Mouse (Mus musculus): ENCODE measurements around the gene Syt7.
A peak's percentile ranks its signal among the peaks of the same experiment; 100 is the strongest.

The Syt7 gene

DNA sequence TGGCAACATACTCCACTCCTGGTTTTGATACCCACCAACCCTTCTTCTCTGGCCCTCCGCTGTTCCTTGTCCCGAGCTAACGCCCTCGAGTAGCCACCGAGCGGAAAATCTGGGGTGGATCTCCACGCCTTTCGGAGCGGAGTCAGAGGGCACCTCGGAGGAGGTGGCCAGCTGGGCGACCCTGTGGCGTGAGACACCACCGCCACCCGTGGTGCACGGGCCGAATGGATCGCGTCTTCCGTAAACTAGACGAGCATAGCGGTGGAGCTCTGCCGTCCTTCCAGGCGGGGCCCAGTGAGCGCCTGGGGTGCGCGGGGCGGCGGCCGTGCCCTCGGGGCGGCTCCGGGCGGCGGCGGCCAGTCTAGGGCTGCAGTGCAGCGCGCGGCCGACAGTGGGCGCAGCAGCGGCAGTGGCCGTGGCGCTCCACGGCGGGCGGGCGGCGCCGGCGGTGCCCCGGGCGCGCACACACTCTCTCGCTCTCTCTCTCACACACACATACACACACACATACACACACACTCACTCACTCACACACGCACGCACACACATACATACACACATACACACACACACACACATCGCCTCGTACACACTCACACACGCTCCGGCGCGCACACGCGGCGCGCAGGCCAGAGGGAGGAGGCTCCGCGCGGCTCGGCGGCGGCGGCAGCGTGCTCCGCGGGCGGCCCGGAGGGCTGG, at the start of gene Syt7:
Gene Syt7, plus strand, starts transcription at position 476 of the 699 bp plus-strand sequence.
- peak; percentile 92 for DNase-seq

GRCm38 (mm10) chr19:10339271-10339670, 49.6 kb upstream of the Syt7 start:
- no peak for DNase-seq

DNA sequence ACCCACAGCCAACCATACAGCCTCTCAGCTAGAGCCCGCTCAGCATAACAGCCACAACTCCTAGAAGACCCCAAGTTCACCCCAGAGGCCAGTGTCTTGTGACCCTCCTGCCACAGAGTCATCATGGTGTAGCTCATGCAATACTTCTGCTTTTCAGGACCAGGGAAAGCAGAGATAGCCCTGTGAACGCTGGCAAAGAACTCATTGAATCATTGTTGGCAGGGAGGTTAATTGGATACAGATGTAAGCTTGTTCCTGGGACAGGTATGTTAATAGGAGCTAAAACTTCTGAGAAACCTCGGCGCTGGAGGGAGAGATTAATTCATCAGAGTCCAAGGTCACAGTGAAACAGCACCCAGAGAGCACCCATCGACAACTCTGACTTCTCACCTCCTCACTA, 48.2 kb upstream of the Syt7 start:
- no peak for DNase-seq

GRCm38 (mm10) chr19:10341152-10341551, 47.7 kb upstream of the Syt7 start:
- peak; percentile 29 for DNase-seq

DNA sequence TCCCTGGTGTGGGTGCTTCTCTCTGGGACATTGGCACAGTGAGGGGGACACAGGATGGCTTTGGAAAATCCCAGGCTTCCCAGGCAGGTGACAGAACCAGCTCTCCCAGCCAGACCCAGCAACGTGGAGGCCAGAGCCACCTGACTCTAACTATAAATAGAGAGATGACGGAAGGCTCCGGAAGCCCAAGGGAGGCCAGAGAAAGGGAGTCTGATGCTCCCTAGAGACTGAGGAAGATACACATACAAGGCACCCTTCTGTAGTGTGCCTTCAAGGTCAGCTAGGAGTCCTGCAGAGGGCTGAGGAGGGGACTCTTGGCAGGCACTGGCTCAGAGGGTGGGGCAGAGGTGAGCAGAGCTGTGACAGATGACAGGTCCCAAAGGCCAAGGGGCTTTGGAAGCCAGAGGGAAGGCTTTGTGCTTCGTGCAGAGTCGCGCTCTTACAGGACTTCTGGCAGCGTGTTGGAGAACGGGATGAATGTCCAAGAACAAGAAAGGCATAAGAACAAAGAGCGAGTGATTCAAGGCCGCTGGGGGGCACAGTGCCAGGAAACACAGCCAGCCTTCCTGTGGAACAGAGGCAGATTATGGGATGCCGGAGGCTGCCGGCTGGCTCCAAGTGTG, 47.0 kb upstream of the Syt7 start:
- DNase-seq = peak; percentile 59

- no peak for DNase-seq
Observed at GRCm38 (mm10) chr19:10343866-10344265, 45.0 kb upstream of the Syt7 start.

- no peak for DNase-seq
Observed at GRCm38 (mm10) chr19:10345696-10346095, 43.2 kb upstream of the Syt7 start.

DNA sequence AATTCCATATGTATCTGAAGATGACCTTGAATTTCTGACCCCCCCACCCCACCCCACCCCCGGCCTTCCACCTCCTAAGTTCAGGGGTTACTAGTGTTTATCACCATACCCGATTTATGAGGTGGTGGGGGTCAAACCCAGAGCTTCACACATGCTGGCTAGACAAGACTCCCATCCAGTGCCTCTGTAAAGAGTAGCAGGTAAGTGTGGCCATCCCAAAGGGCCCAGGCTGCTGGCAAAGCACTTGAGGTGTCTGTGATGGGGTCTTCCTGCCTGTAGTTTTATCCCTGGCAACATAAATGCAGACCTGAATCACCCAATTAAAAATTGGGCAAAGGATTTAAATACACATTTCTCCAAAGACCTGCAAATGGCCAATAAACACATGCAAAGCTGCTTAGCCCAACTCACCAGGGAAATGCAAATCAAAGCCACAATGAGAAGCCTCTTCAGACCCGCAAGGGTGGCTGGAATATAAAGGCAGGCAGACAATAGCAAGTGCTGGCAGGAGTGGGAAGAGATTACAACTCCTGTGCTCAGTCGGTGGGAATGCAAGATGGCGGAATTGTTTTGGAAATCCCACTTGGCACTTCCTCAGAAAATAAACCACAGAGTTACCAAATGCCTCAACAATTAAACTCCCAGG, 41.1 kb upstream of the Syt7 start:
- no peak for DNase-seq

DNA sequence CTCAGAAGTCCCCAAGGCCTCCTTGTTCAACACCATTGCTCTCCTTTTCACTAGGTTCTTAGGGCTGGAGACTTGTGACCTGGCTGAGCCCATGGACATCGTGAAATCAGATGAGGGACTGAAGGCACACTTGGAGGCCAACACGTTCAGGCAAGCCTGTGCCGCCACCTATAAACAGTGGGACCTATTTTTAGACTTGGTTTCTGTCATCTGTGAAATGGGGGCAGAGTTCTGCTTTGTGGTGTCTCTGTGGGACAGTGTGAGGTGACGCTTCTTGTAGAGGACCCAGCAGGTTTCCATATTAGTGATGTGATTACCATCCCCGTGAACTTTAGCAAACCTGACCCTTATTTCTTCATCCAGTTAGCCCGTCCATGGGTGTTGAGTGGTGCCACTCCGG, 36.7 kb upstream of the Syt7 start:
- DNase-seq = no peak

DNA sequence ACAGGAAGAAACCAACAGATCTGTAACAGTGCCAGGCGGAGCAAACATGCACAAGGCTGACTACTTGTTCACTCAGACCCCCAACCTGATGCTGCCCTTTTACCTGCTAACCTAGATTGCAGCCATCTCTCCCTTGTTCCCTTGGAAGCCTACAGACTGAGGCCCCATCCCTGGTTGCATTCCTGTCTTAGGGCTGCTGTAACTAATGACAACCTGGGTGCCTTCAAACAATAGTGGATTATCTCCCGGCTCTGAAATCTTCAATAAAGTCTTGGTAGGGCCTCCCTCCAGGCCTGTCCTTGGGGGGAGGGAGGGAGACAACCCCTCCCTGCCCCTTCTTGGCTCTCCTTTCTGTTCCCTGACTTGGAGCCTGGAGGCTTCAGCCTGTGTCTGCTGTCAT, 34.1 kb upstream of the Syt7 start:
- no peak for DNase-seq

- no peak for DNase-seq
Observed at GRCm38 (mm10) chr19:10356845-10357503, 31.9 kb upstream of the Syt7 start.

DNA sequence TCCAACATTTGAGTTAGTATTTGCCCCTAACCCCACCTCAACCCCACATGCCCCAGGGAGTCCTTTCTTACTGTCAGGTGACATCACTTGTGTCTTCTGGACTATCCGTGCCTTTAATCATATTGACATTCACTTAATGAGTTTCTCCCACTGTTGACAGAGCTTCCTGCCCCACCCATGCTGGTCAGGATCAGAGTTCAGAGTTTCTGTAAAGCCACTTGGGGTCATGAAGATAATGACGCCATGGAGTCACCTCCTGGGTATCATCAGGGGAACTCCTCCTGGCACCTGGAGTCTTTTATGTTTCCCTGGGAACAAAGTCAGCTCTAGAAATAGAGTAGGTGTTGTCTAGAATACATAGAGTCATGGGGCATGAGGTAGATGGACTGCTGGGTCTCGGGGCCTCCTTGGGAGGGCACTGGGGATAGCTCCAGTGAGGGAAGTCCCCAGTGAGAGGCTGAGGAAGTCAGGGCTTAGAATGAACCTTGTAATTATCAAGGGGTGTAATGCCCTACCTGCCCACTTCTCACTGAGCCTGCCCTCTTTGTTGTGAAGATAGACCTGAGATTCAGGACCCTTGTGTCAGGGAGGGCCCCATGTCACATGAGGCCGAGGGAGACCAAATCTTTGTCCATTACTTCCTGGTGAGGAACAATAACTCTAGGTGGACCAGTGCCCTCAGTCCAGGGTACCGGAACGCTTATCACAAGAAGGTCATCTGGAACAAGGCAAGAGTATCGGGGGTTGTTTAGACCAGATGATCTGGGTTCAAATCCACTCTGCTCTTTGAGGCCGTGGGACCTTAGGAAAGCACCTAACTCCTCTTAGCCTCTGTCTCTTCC, 29.6 kb upstream of the Syt7 start:
- DNase-seq = no peak

DNA sequence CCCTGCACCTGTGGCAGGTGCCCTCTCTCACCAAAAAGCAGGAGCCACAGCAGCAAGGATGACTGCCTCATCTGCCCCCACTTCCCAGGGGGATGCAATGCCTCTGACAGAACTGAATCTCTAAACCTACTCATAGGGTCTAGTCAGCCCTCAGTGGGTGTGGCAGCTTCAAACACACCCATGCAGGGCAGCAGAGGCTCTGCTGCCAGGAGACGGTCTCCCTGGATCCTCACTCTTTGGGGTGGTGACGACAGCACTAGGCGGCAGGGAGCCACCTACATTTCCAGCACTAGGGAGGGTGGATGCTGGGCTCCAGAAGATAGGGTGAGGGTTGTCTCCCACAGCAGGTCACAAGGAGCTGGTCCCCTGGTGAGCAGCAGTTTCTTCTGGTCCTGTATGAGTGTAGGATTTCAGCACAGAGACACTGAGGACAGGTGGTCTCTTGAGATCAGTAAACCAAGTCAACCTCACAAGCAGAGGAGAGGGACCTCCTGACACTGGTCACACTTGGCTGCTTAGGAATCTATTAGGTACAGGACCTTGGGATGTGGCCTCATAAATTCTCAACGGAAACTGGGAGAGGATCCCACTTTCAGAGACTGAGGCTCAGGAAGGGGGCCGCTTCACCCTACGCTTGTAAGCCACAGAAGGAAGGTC, 26.3 kb upstream of the Syt7 start:
- no peak for DNase-seq

- no peak for DNase-seq
Observed at GRCm38 (mm10) chr19:10363869-10364268, 25.0 kb upstream of the Syt7 start.

- DNase-seq = no peak
Observed at GRCm38 (mm10) chr19:10366116-10366845, 22.6 kb upstream of the Syt7 start.

GRCm38 (mm10) chr19:10367802-10368201, 21.1 kb upstream of the Syt7 start:
- no peak for DNase-seq

- DNase-seq = no peak
Observed at GRCm38 (mm10) chr19:10369936-10370335, 19.0 kb upstream of the Syt7 start.

GRCm38 (mm10) chr19:10373191-10373590, 15.7 kb upstream of the Syt7 start:
- DNase-seq = no peak

DNA sequence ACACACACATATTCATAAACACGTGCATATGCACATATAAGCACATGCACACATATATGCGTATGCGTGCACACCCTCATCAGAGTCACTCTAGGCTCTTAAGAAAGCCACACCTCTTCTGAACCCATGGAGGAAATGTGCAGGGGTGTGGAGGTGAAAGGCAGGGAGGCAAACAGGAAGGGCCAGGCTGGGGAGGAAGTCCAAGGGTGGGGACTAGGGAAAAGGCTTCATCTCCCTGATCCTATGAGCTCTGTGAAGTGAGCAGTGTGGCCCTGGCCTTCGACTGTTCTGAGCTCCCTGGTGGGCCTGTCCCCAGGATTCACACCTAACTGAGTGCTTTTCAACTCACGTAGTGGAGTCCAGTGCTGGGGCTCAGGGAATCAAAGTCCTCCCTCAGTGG, 13.6 kb upstream of the Syt7 start:
- no peak for DNase-seq

DNA sequence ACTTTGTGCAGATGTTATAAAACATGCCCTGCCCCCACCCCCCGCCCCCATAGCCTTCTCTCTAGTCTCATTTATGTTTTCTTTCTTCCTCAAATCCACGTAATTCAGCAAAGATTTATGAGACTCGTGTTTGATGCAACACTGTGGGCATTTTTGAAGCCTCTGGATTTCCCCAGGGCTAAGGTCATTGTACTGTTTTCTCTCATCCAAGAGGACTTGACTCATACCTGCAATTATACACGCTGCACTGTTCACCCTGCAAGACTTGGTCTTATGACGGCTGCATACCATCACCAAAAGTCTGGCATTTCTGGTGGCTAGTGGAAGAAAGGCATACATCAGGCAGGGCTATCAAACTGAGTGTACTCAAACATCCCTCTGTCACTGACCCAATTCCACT, 8.9 kb upstream of the Syt7 start:
- no peak for DNase-seq

GRCm38 (mm10) chr19:10387660-10388059, 1.2 kb upstream of the Syt7 start:
- peak; percentile 36 for DNase-seq

Measured in cerebellum, adult 11-12 months (tissue).